Mouse (Mus musculus) embryonic fibroblast, embryonic 13.5 days (primary cell): ENCODE data around the gene Lingo1.

Experiments
- CTCF ChIP-seq: IDR thresholded peaks from 2 replicates; pipeline ENCODE4 v1.5.1; 2011; ENCODE audit warnings: mild to moderate bottlenecking, control low read depth, low read length, moderate library complexity, borderline replicate concordance; ENCODE audit not compliant: insufficient read depth
- POLR2A ChIP-seq: IDR thresholded peaks from 2 replicates; pipeline ENCODE4 v1.6.1; 2011; ENCODE audit warnings: low read depth, mild to moderate bottlenecking, control low read depth, low read length, moderate library complexity

DNA sequence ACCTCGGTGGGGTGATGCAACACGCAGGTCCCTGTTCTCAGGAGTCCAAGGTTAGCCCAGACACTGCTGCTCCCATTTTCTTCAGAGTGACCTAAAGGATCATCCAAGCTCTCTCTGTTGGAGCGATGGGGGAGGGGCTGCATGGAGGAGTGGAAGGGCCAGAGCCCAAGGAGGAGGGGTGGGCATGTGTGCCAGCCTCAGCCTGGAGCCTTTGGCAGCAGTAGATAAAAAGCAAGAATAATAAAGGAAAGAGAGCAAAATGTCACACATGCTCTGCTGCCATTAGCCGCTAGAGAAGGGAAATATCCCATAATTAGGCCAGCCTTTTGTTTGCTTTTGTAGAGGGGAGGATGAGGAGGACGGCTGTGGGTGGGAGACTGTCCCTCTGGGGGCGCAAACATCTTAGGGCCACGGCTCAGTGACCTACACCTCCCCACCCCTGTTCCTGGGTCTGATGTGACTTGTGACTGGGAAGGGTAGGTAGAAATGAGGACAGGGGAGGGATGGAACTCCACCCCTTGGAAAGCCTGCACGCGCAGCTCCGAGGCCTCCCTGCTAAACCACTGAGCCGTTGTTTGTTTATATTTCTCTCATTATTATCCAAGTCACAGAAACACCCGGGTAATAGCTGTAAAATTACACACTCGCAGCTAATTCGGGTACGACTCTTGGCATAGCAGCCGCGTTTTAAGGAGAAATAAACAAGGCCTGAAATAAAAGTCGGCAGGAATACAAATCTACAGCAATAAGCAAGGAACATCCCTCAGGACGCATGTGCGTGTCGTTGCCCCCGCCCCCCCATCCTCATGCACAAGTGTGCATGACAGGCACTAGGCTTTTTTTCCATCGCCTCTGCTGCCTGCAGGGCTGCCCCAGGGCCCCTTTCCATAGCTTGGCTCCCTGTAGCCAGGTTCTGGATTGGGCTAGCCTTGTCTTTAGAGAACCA, 223.5 kb downstream of the Lingo1 start:
- TF ChIP-seq CTCF, result no peak
- no peak for TF ChIP-seq POLR2A
